Mouse (Mus musculus) cerebellum, adult 2 months (tissue): ENCODE results near the gene Tmem121b.

Experiments
- CTCF ChIP-seq: fragments of 200-500 bp; IDR thresholded peaks from 2 replicates; pipeline ENCODE4 v1.5.1; 2011; ENCODE audit warnings: low read depth, mild to moderate bottlenecking, control low read depth, low read length, moderate library complexity, borderline replicate concordance; ENCODE audit not compliant: insufficient read depth
- POLR2A ChIP-seq: fragments of 200-500 bp; IDR thresholded peaks from 2 replicates; pipeline ENCODE4 v1.6.1; 2011; ENCODE audit warnings: low read length, control low read depth, borderline replicate concordance; ENCODE audit not compliant: insufficient read depth

- TF ChIP-seq POLR2A: no peak
- TF ChIP-seq CTCF: no peak
Observed at GRCm38 (mm10) chr6:120442171-120442749, 51.3 kb downstream of the Tmem121b start.
